Mouse (Mus musculus) testis, adult 2 months (tissue): ENCODE measurements at regions not wholly inside any gene's neighbourhood (a gene's known extent, or its start where the extent isn't known, plus 50 kb on each side); places are given as distances from the start of the nearest gene placed in this dataset.

Experiments
- CTCF ChIP-seq: fragments of 200-500 bp; IDR thresholded peaks from 2 replicates; pipeline ENCODE4 v1.5.1; 2012; ENCODE audit warnings: low read depth, mild to moderate bottlenecking, inconsistent platforms, low read length, moderate library complexity; ENCODE audit not compliant: control insufficient read depth, insufficient read depth, insufficient replicate concordance
- POLR2A ChIP-seq: fragments of 200-500 bp; IDR thresholded peaks from 2 replicates; pipeline ENCODE4 v1.6.1; 2012; ENCODE audit warnings: low read depth, mild to moderate bottlenecking, inconsistent platforms, low read length, moderate library complexity; ENCODE audit not compliant: control insufficient read depth

DNA sequence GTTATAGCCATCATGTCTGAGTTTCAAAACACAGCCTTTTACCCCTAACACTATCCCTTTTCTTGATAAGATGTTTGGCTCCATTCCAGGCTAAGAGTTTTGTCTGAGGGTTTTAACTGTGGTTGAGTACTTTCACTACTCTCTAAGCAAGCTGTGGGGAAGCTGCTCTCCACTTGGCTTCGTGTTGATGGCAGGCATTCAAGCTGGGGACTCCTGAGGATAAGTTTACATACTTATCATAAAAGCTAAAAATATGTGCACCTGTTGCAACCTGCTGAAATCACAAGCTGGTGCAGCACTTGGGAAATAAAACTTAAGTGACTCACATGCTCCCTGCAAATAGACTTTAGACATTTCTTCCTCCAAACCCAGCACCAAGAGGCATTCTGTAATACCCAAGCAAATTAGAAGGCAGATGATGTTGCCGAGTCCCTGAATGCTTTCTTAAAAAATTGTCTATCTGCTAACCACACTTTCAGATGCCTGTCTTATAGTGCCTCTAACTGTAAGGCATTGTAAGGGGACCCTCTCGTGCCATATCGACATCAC, 169.3 kb downstream of the Lnpk start:
- TF ChIP-seq CTCF (no peak), POLR2A (no peak)
